Comparison of ENCODE assay signal across 26 mouse cellular contexts in genomic region chr11:93501671-93502070, GRCm38 (mm10).
DNase-seq lines count a peak whose midpoint lies in the region; ATAC-seq lines count a peak whose summit lies in the region.
"Had no signal": no experiment of that assay in that cellular context is flagged by ENCODE, and none has a peak within 500 bp of the region (broad histone marks: within the 10 kb centered on the region; RNA-seq: fewer than 3 reads in every experiment).

No protein-coding gene starts in this region.

- ATAC-seq in cerebellum, adult (ENCODE audit: insufficient number of reproducible peaks, low FRiP score, low TSS enrichment): no peak
- ATAC-seq in neural tube, embryonic 13.5 days (ENCODE audit: low read depth): no peak
- ATAC-seq in neural tube, embryonic 15.5 days (ENCODE audit: low FRiP score): no peak
- ATAC-seq: forebrain, embryonic 14.5 days; forebrain, postnatal 0 days; hindbrain, embryonic 16.5 days; Patski had no signal

- no peaks in the 10 kb centered on the region for H3K27me3 ChIP-seq in neural tube, embryonic 13.5 days
- H3K27me3 ChIP-seq in neural tube, embryonic 15.5 days (replicated peaks): no peaks in the 10 kb centered on the region
- H3K27me3 ChIP-seq: embryonic facial prominence, embryonic 12.5 days; embryonic facial prominence, embryonic 15.5 days; heart, embryonic 13.5 days; hindbrain, embryonic 13.5 days; intestine, embryonic 15.5 days; Patski had no signal

- peak; percentile 48 to 57 for DNase-seq in cerebellum, adult 18-20 months
- DNase-seq in cerebellum, postnatal 4 days (ENCODE audit: low spot score in 2 of 2): no peak
- DNase-seq in cerebellum, adult 9-11 months: peak; percentile 68
- no peak for DNase-seq in spleen, postnatal 4 days (ENCODE audit: low spot score in 2 of 2)
- DNase-seq: adrenal gland, postnatal 10 days; adrenal gland, postnatal 36 days; B cell, adult 2 months; forebrain, postnatal 0 days; gastrocnemius, adult 2 months; gastrocnemius, postnatal 14 days; heart, adult 18-20 months; kidney, adult 11 months; kidney, adult 8-10 months had no signal

- H3K4me3 ChIP-seq in neural tube, embryonic 13.5 days: no peak overlapping the region
- no peak overlapping the region for H3K4me3 ChIP-seq in neural tube, embryonic 15.5 days (replicated peaks)
- H3K4me3 ChIP-seq: embryonic facial prominence, embryonic 12.5 days; embryonic facial prominence, embryonic 15.5 days; gastrocnemius, adult 2 months; heart, embryonic 13.5 days; hindbrain, embryonic 10.5 days; hindbrain, embryonic 13.5 days; intestine, embryonic 15.5 days had no signal

- H3K4me2 ChIP-seq in neural tube, embryonic 13.5 days: no peak overlapping the region
- H3K4me2 ChIP-seq in neural tube, embryonic 15.5 days: no peak overlapping the region
- H3K4me2 ChIP-seq: embryonic facial prominence, embryonic 12.5 days; embryonic facial prominence, embryonic 15.5 days; heart, embryonic 13.5 days; hindbrain, embryonic 13.5 days; intestine, embryonic 15.5 days had no signal

- H3K9me3 ChIP-seq in neural tube, embryonic 13.5 days: no peaks in the 10 kb centered on the region
- no peaks in the 10 kb centered on the region for H3K9me3 ChIP-seq in neural tube, embryonic 15.5 days (replicated peaks)
- H3K9me3 ChIP-seq: embryonic facial prominence, embryonic 12.5 days; embryonic facial prominence, embryonic 15.5 days; heart, embryonic 13.5 days; hindbrain, embryonic 10.5 days; hindbrain, embryonic 13.5 days; intestine, embryonic 15.5 days had no signal

- H3K36me3 ChIP-seq in neural tube, embryonic 13.5 days: no peaks in the 10 kb centered on the region
- no peaks in the 10 kb centered on the region for H3K36me3 ChIP-seq in neural tube, embryonic 15.5 days
- H3K36me3 ChIP-seq: embryonic facial prominence, embryonic 12.5 days; embryonic facial prominence, embryonic 15.5 days; G1E; heart, embryonic 13.5 days; hindbrain, embryonic 10.5 days; hindbrain, embryonic 13.5 days; intestine, embryonic 15.5 days had no signal

- H3K4me1 ChIP-seq in neural tube, embryonic 13.5 days (replicated peaks): peaks cover 32% of the 10 kb centered on the region
- H3K4me1 ChIP-seq in neural tube, embryonic 15.5 days: peaks cover 23% of the 10 kb centered on the region
- H3K4me1 ChIP-seq: embryonic facial prominence, embryonic 15.5 days; heart, embryonic 13.5 days; intestine, embryonic 15.5 days had no signal

- WGBS in neural tube, embryonic 13.5 days: 79% methylated on average over 5 of the region's 5 CpGs
- WGBS in neural tube, embryonic 15.5 days: 66% methylated on average over 5 of the region's 5 CpGs

- H3K27ac ChIP-seq in neural tube, embryonic 13.5 days (replicated peaks): 0 out of 2 replicates have a peak overlapping the region, but pooled peaks have one; percentile 23
- H3K27ac ChIP-seq in neural tube, embryonic 15.5 days (replicated peaks): no peak overlapping the region; the same call in 1 of the 2 replicates
- H3K27ac ChIP-seq: embryonic facial prominence, embryonic 12.5 days; embryonic facial prominence, embryonic 15.5 days; gastrocnemius, adult 2 months; heart, embryonic 13.5 days; hindbrain, embryonic 10.5 days; intestine, embryonic 15.5 days had no signal

- H3K9ac ChIP-seq in neural tube, embryonic 13.5 days: no peak overlapping the region
- H3K9ac ChIP-seq in neural tube, embryonic 15.5 days (replicated peaks): no peak overlapping the region
- H3K9ac ChIP-seq: embryonic facial prominence, embryonic 12.5 days; embryonic facial prominence, embryonic 15.5 days; forebrain, postnatal 0 days; heart, embryonic 13.5 days; hindbrain, embryonic 13.5 days; intestine, embryonic 15.5 days had no signal

Comparison
In these comparisons a context has a peak if more than half of its experiments do, and no peak if none do; other contexts are left out.
1. DNase-seq: peak in cerebellum, adult 18-20 months (2 of 2) and cerebellum, adult 9-11 months (single experiment); none in cerebellum, postnatal 4 days (0 of 2) and spleen, postnatal 4 days (0 of 2).